Comparison of ENCODE assay signal across 13 mouse cellular contexts in the genomic region with DNA sequence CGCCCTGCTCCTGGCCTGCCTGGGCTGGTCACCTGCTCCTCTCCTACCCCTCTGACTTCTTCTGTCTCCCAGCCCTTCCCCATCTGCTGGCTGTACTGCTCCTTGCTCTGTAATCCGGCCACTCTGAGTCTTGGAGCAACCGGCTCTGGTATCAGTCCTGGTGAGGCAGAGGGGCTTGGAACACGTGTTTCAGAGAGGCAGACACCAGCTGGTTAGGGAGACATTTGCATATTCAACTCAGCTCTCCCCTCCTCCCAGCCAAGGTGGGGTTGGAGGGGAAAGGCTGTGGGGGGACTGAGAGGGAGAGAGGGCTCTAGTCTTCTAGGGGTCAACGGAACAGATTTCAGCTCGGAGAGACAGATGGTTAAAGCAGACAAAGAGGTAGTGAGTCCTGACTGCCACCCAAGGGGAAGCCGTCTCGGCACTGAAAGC.
DNase-seq lines count a peak whose midpoint lies in the region; ATAC-seq and TF ChIP-seq lines count a peak whose summit lies in the region.
"Had no signal": no experiment of that assay in that cellular context is flagged by ENCODE, and none has a peak within 500 bp of the region (broad histone marks: within the 10 kb centered on the region; RNA-seq: fewer than 3 reads in every experiment).

No protein-coding gene starts in this region.

- H3K9me3 ChIP-seq in E14TG2a.4 (ENCODE audit: low read length) = no peaks in the 10 kb centered on the region
- no peaks in the 10 kb centered on the region for H3K9me3 ChIP-seq in hindbrain, embryonic 10.5 days
- no peaks in the 10 kb centered on the region for H3K9me3 ChIP-seq in midbrain, embryonic 13.5 days

- peak; percentile 61 for DNase-seq in embryo, embryonic 11 days
- DNase-seq in hindbrain, embryonic 10.5 days (ENCODE audit: low spot score) = peak; percentile 64
- no peak for DNase-seq in lung, postnatal 36 days
- DNase-seq in right cerebral cortex, postnatal 10 days (ENCODE audit: low spot score in 2 of 2) = no peak
- DNase-seq in left cerebral cortex, postnatal 10 days (ENCODE audit: extremely low spot score in 1 of 2, low spot score in 2 of 2) = no peak
- DNase-seq: cerebellum, adult 9-10 months had no signal

- H3K9ac ChIP-seq in midbrain, embryonic 13.5 days (replicated peaks) = no peak overlapping the region
- H3K9ac ChIP-seq: liver, embryonic 14.5 days had no signal

- peaks cover 8% of the 10 kb centered on the region for H3K27me3 ChIP-seq in E14TG2a.4 (ENCODE audit: insufficient read depth, low read length)
- H3K27me3 ChIP-seq in hindbrain, embryonic 10.5 days (ENCODE audit: insufficient read depth, poor library complexity, severe bottlenecking) = 0 out of 2 replicates have a peak, but pooled peaks cover 8% of the 10 kb centered on the region
- H3K27me3 ChIP-seq in midbrain, embryonic 13.5 days = no peaks in the 10 kb centered on the region

- peak overlapping the region; percentile 84 for H3K27ac ChIP-seq in hindbrain, embryonic 10.5 days
- H3K27ac ChIP-seq in midbrain, embryonic 13.5 days = peak overlapping the region; percentile 65
- H3K27ac ChIP-seq: kidney, postnatal 0 days; left cerebral cortex, adult 2 months; liver, embryonic 14.5 days had no signal

- no peaks in the 10 kb centered on the region for H3K36me3 ChIP-seq in E14TG2a.4 (ENCODE audit: insufficient read depth, low read length)
- H3K36me3 ChIP-seq in hindbrain, embryonic 10.5 days = no peaks in the 10 kb centered on the region
- H3K36me3 ChIP-seq in midbrain, embryonic 13.5 days = no peaks in the 10 kb centered on the region

- 15% methylated on average over 8 of the region's 8 CpGs for WGBS in hindbrain, embryonic 10.5 days
- WGBS in midbrain, embryonic 13.5 days = 11% methylated on average over 8 of the region's 8 CpGs

- H3K4me2 ChIP-seq in midbrain, embryonic 13.5 days (replicated peaks) = no peak overlapping the region

- intact Hi-C loops in left cerebral cortex, postnatal 10 days (cut with DNase I) = no loop called here

- H3K4me1 ChIP-seq in E14TG2a.4 (replicated peaks; ENCODE audit: low read depth, low read length) = peaks cover 28% of the 10 kb centered on the region
- peaks cover 36% of the 10 kb centered on the region for H3K4me1 ChIP-seq in hindbrain, embryonic 10.5 days (replicated peaks)
- peaks cover 34% of the 10 kb centered on the region for H3K4me1 ChIP-seq in midbrain, embryonic 13.5 days (replicated peaks)

- peak overlapping the region; percentile 43 for H3K4me3 ChIP-seq in E14TG2a.4 (replicated peaks; ENCODE audit: low read length)
- no peak overlapping the region for H3K4me3 ChIP-seq in hindbrain, embryonic 10.5 days
- H3K4me3 ChIP-seq in midbrain, embryonic 13.5 days (replicated peaks) = no peak overlapping the region
- H3K4me3 ChIP-seq: erythroblast, embryonic 14.5 days; left cerebral cortex, adult 2 months had no signal

- ATAC-seq in midbrain, embryonic 13.5 days = peak; percentile 81
- no peak for ATAC-seq in frontal cortex, adult (ENCODE audit: low TSS enrichment)

- no peak for TF ChIP-seq CTCF in E14TG2a.4 (conservative IDR thresholded peaks at IDR 0.05; ENCODE audit: low read length)

Comparison
In these comparisons a context has a peak if more than half of its experiments do, and no peak if none do; other contexts are left out.
1. DNase-seq: peak in embryo, embryonic 11 days (single experiment) and hindbrain, embryonic 10.5 days (single experiment); none in lung, postnatal 36 days (single experiment), right cerebral cortex, postnatal 10 days (0 of 2) and left cerebral cortex, postnatal 10 days (0 of 2).